8 mouse cellular contexts compared by ENCODE assay signal in genomic region chr5:53871665-53872312, GRCm38 (mm10).
DNase-seq lines count a peak whose midpoint lies in the region; ATAC-seq lines count a peak whose summit lies in the region.

No protein-coding gene starts in this region.

- no peak overlapping the region for H3K9ac ChIP-seq in hindbrain, embryonic 16.5 days (ENCODE audit: low read depth, low read length)

- 27% methylated on average over 6 of the region's 6 CpGs for WGBS in hindbrain, embryonic 16.5 days

- peak; percentile 95 for ATAC-seq in frontal cortex, adult (ENCODE audit: low TSS enrichment)
- ATAC-seq in hindbrain, embryonic 16.5 days: peak; percentile 93

- H3K4me1 ChIP-seq in hindbrain, embryonic 16.5 days (ENCODE audit: control insufficient read depth, insufficient read depth, low read depth, low read length): no peaks in the 10 kb centered on the region

- no peak overlapping the region for H3K4me3 ChIP-seq in hindbrain, embryonic 16.5 days (ENCODE audit: low read length)

- 0 out of 2 replicates have a peak, but pooled peaks cover 6% of the 10 kb centered on the region for H3K36me3 ChIP-seq in hindbrain, embryonic 16.5 days (ENCODE audit: control insufficient read depth, insufficient read depth, low read length)

- H3K27ac ChIP-seq in hindbrain, embryonic 16.5 days (ENCODE audit: low read depth, low read length): no peak overlapping the region

- H3K27me3 ChIP-seq in hindbrain, embryonic 16.5 days (replicated peaks; ENCODE audit: control insufficient read depth, insufficient read depth, low read length): no peaks in the 10 kb centered on the region

- no peak overlapping the region for H3K4me2 ChIP-seq in hindbrain, embryonic 16.5 days (ENCODE audit: low read length)

- peak; percentile 83 for DNase-seq in NIH3T3 (ENCODE audit: low read depth)
- peak; percentile 55 to 72 for DNase-seq in cerebellum, adult 18-20 months
- DNase-seq in layer of hippocampus, postnatal 25 days (ENCODE audit: extremely low spot score in 1 of 2, low spot score in 1 of 2): peak; percentile 49 to 65
- peak; percentile 46 to 74 for DNase-seq in lung, postnatal 4 days
- DNase-seq in retina, embryonic 14.5 days (ENCODE audit: low spot score): peak; percentile 83
- peak; percentile 67 for DNase-seq in urinary bladder, postnatal 14 days (ENCODE audit: low spot score)

- H3K9me3 ChIP-seq in hindbrain, embryonic 16.5 days (ENCODE audit: control insufficient read depth, low read length): no peaks in the 10 kb centered on the region
